In genomic region chr1:119957716-119958222, GRCm38 (mm10) we compare ENCODE assay signal across 15 mouse cellular contexts. TPM values are rescaled to one million over a fixed set of nuclear protein-coding genes. Genes with fewer than 3 reads are reported as not detected.
DNase-seq lines count a peak whose midpoint lies in the region; ATAC-seq and TF ChIP-seq lines count a peak whose summit lies in the region.
"Had no signal": no experiment of that assay in that cellular context is flagged by ENCODE, and none has a peak within 500 bp of the region (broad histone marks: within the 10 kb centered on the region; RNA-seq: fewer than 3 reads in every experiment).

No protein-coding gene starts in this region.

- peak; percentile 55 for DNase-seq in hindbrain, embryonic 14.5 days (ENCODE audit: low spot score)
- peak; percentile 43 to 55 for DNase-seq in right cerebral cortex, postnatal 10 days (ENCODE audit: low spot score in 2 of 2)
- no peak for DNase-seq in right cerebral cortex, adult 2 months (ENCODE audit: low spot score in 2 of 2)
- DNase-seq in cerebellum, postnatal 36 days, result peak; percentile 51 to 53
- no peak for DNase-seq in gastrocnemius, postnatal 36 days
- DNase-seq in frontal cortex, postnatal 10 days (ENCODE audit: low spot score in 2 of 2), result no peak
- DNase-seq: gastrocnemius, postnatal 10 days; kidney, adult 11 months; retina, postnatal 1 day had no signal

- no peaks in the 10 kb centered on the region; the same call in 1 of the 2 replicates for H3K4me1 ChIP-seq in hindbrain, embryonic 14.5 days (replicated peaks; ENCODE audit: control insufficient read depth, insufficient read depth, low read length)
- no peaks in the 10 kb centered on the region for H3K4me1 ChIP-seq in hindbrain, embryonic 12.5 days
- H3K4me1 ChIP-seq in intestine, postnatal 0 days (replicated peaks; ENCODE audit: control insufficient read depth, insufficient read depth, low read length), result no peaks in the 10 kb centered on the region
- H3K4me1 ChIP-seq: liver, embryonic 15.5 days had no signal

- H3K4me2 ChIP-seq in hindbrain, embryonic 14.5 days (replicated peaks), result no peak overlapping the region
- no peak overlapping the region for H3K4me2 ChIP-seq in hindbrain, embryonic 12.5 days (replicated peaks)
- H3K4me2 ChIP-seq in intestine, postnatal 0 days (replicated peaks; ENCODE audit: low read depth), result no peak overlapping the region
- H3K4me2 ChIP-seq: liver, embryonic 15.5 days had no signal

- peak; percentile 26; the same call in 1 of the 2 replicates for ATAC-seq in hindbrain, embryonic 14.5 days (ENCODE audit: low FRiP score)
- no peak for ATAC-seq in hindbrain, embryonic 12.5 days (ENCODE audit: low FRiP score)
- ATAC-seq in intestine, postnatal 0 days, result no peak

- 57% methylated on average over 9 of the region's 9 CpGs for WGBS in hindbrain, embryonic 14.5 days
- 73% methylated on average over 9 of the region's 9 CpGs for WGBS in hindbrain, embryonic 12.5 days
- WGBS in intestine, postnatal 0 days, result 39% methylated on average over 9 of the region's 9 CpGs

- intact Hi-C loops in gastrocnemius, postnatal 36 days (cut with DNase I), result no loop called here

- no peaks in the 10 kb centered on the region for H3K9me3 ChIP-seq in hindbrain, embryonic 14.5 days (ENCODE audit: control insufficient read depth, low read length)
- H3K9me3 ChIP-seq in hindbrain, embryonic 12.5 days (replicated peaks), result no peaks in the 10 kb centered on the region
- no peaks in the 10 kb centered on the region for H3K9me3 ChIP-seq in intestine, postnatal 0 days (ENCODE audit: control insufficient read depth)
- H3K9me3 ChIP-seq: liver, embryonic 15.5 days had no signal

- no peak overlapping the region for H3K9ac ChIP-seq in hindbrain, embryonic 14.5 days
- H3K9ac ChIP-seq in hindbrain, embryonic 12.5 days, result no peak overlapping the region
- H3K9ac ChIP-seq in intestine, postnatal 0 days (ENCODE audit: low read depth, low read length), result no peak overlapping the region
- H3K9ac ChIP-seq: liver, embryonic 15.5 days had no signal

- H3K27ac ChIP-seq in hindbrain, embryonic 14.5 days, result no peak overlapping the region
- no peak overlapping the region for H3K27ac ChIP-seq in hindbrain, embryonic 12.5 days
- H3K27ac ChIP-seq in intestine, postnatal 0 days (ENCODE audit: low read depth, low read length), result no peak overlapping the region
- H3K27ac ChIP-seq: liver, embryonic 15.5 days had no signal

- no peak for TF ChIP-seq CTCF in intestine, postnatal 0 days (IDR thresholded peaks at IDR 0.05; ENCODE audit: low read depth)

- H3K36me3 ChIP-seq in hindbrain, embryonic 14.5 days (replicated peaks; ENCODE audit: control insufficient read depth, insufficient read depth), result no peaks in the 10 kb centered on the region
- H3K36me3 ChIP-seq in hindbrain, embryonic 12.5 days, result no peaks in the 10 kb centered on the region
- no peaks in the 10 kb centered on the region for H3K36me3 ChIP-seq in intestine, postnatal 0 days (ENCODE audit: control insufficient read depth, insufficient read depth)
- H3K36me3 ChIP-seq: liver, embryonic 15.5 days had no signal

- H3K4me3 ChIP-seq in hindbrain, embryonic 14.5 days (replicated peaks; ENCODE audit: low read length), result no peak overlapping the region
- no peak overlapping the region for H3K4me3 ChIP-seq in hindbrain, embryonic 12.5 days
- no peak overlapping the region for H3K4me3 ChIP-seq in intestine, postnatal 0 days (ENCODE audit: low read depth, low read length)
- H3K4me3 ChIP-seq: liver, embryonic 15.5 days had no signal

- no peaks in the 10 kb centered on the region for H3K27me3 ChIP-seq in hindbrain, embryonic 14.5 days (ENCODE audit: control insufficient read depth, insufficient read depth, low read length)
- H3K27me3 ChIP-seq in hindbrain, embryonic 12.5 days, result no peaks in the 10 kb centered on the region
- H3K27me3 ChIP-seq in intestine, postnatal 0 days (replicated peaks; ENCODE audit: control insufficient read depth, insufficient read depth, low read length), result no peaks in the 10 kb centered on the region
- H3K27me3 ChIP-seq: liver, embryonic 15.5 days had no signal

RNA-seq across cellular contexts. Expression of gene Cfap221, which starts 39.3 kb away (rescaled TPM):
- polyA plus RNA-seq in hindbrain, embryonic 14.5 days (2014; fragmentation: Nextera tagmentation; extraction: Ambion mirVana), result 0.32 and 0.48 TPM in 2 replicates
- polyA plus RNA-seq in hindbrain, embryonic 12.5 days (2016; fragmentation: Nextera tagmentation; extraction: Ambion mirVana), result 0.23 and 0.56 TPM in 2 replicates
- total RNA-seq in gastrocnemius, postnatal 36 days (2021), result not detected
- 0.09 TPM in 1 of 2 replicates, not detected in the other for polyA plus RNA-seq in intestine, postnatal 0 days (2015; fragmentation: Nextera tagmentation; extraction: Ambion mirVana)
- total RNA-seq: gastrocnemius, postnatal 10 days; megakaryocyte, adult 5-6 weeks had no signal
- polyA plus RNA-seq: C2C12 had no signal

RNA-seq across cellular contexts. Expression of gene Tmem177, which starts 44.8 kb away (rescaled TPM):
- polyA plus RNA-seq in hindbrain, embryonic 14.5 days (2014; fragmentation: Nextera tagmentation; extraction: Ambion mirVana), result 6.7 and 7.3 TPM in 2 replicates
- 8.4 and 9.3 TPM in 2 replicates for polyA plus RNA-seq in hindbrain, embryonic 12.5 days (2016; fragmentation: Nextera tagmentation; extraction: Ambion mirVana)
- 1 to 10 TPM; 5.4 to 6.0 TPM for total RNA-seq in gastrocnemius, postnatal 36 days (2021)
- polyA plus RNA-seq in intestine, postnatal 0 days (2015; fragmentation: Nextera tagmentation; extraction: Ambion mirVana), result 4.3 and 4.4 TPM in 2 replicates

RNA-seq across cellular contexts. Expression of gene Sctr, which starts 48.9 kb away (rescaled TPM):
- polyA plus RNA-seq in hindbrain, embryonic 14.5 days (2014; fragmentation: Nextera tagmentation; extraction: Ambion mirVana), result 0.43 and 0.86 TPM in 2 replicates
- 0.78 and 1.0 TPM in 2 replicates for polyA plus RNA-seq in hindbrain, embryonic 12.5 days (2016; fragmentation: Nextera tagmentation; extraction: Ambion mirVana)
- total RNA-seq in gastrocnemius, postnatal 36 days (2021), result 1 to 10 TPM; 3.2 to 3.7 TPM
- 0.98 and 0.99 TPM in 2 replicates for polyA plus RNA-seq in intestine, postnatal 0 days (2015; fragmentation: Nextera tagmentation; extraction: Ambion mirVana)
- total RNA-seq: megakaryocyte, adult 5-6 weeks had no signal
- polyA plus RNA-seq: heart, embryonic 16.5 days; liver, embryonic 15.5 days had no signal

Comparison
In these comparisons a context has a peak if more than half of its experiments do, and no peak if none do; other contexts are left out.
1. DNase-seq: peak in hindbrain, embryonic 14.5 days (single experiment), right cerebral cortex, postnatal 10 days (2 of 2) and cerebellum, postnatal 36 days (2 of 2); none in right cerebral cortex, adult 2 months (0 of 2), gastrocnemius, postnatal 36 days (0 of 2) and frontal cortex, postnatal 10 days (0 of 2).